Mouse (Mus musculus): ENCODE measurements around the gene Tagln.

DNA sequence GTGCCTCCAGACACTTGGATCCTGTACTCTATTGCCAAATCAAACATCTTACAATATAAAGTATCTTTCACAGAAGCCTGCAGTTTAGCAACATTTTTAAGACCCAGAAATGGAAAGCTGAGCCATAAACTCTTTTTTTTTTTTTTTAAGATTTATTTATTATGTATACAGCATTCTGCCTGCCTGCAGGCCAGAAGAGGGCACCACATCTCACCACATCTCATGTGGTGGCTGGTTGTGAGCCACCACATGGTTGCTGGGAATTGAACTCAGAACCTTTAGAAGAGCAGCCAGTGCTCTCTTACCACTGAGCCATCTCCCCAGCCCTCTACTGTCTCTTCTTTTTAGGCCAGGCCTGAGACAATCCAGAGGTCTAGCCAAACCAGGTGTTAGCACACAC, 45.5 kb upstream of the Tagln start:
- 0 out of 2 replicates have a peak, but pooled peaks have one; percentile 0 for TF ChIP-seq CTCF (IDR thresholded peaks at IDR 0.05; ENCODE audit: insufficient read depth, low read length)
- TF ChIP-seq POLR2A (IDR thresholded peaks at IDR 0.05; ENCODE audit: borderline replicate concordance, extremely low read depth, low read depth, low read length): no peak
